Mouse (Mus musculus) small intestine, adult 2 months (tissue): ENCODE measurements at regions not wholly inside any gene's neighbourhood (a gene's known extent, or its start where the extent isn't known, plus 50 kb on each side); places are given as distances from the start of the nearest gene placed in this dataset.

Source experiments
- H3K27ac ChIP-seq: fragments of 200-500 bp; 2 replicates; pipeline ENCODE4 v1.5.1; 2012; ENCODE audit warnings: low read depth, low read length, control low read depth, inconsistent platforms; ENCODE audit not compliant: insufficient read depth
- H3K27me3 ChIP-seq: fragments of 200-500 bp; 2 replicates; pipeline ENCODE4 v1.6.1; 2012; ENCODE audit warnings: mild to moderate bottlenecking, moderate library complexity, low read length, inconsistent platforms; ENCODE audit not compliant: control insufficient read depth, insufficient read depth
- H3K36me3 ChIP-seq: fragments of 200-500 bp; 2 replicates; pipeline ENCODE4 v1.6.1; 2012; ENCODE audit warnings: mild to moderate bottlenecking, low read length, control low read depth, inconsistent platforms; ENCODE audit not compliant: control insufficient read depth, insufficient read depth
- H3K4me1 ChIP-seq: fragments of 200-500 bp; 2 replicates; pipeline ENCODE4 v1.6.1; 2012; ENCODE audit warnings: low read length, inconsistent platforms, mixed read lengths; ENCODE audit not compliant: control insufficient read depth, insufficient read depth, insufficient read length
- H3K4me3 ChIP-seq: fragments of 200-500 bp; 2 replicates; pipeline ENCODE4 v1.5.1; 2012; ENCODE audit warnings: low read depth, mild to moderate bottlenecking, control low read depth, inconsistent platforms, low read length, moderate library complexity
- CTCF ChIP-seq: fragments of 200-500 bp; IDR thresholded peaks from 2 replicates; pipeline ENCODE4 v1.5.1; 2012; ENCODE audit warnings: low read depth, mild to moderate bottlenecking, control low read depth, inconsistent platforms, low read length, moderate library complexity, mixed read lengths; ENCODE audit not compliant: insufficient replicate concordance, insufficient read length; ENCODE audit errors: extremely low read depth
- POLR2A ChIP-seq: fragments of 200-500 bp; IDR thresholded peaks from 2 replicates; pipeline ENCODE4 v1.6.1; 2012; ENCODE audit warnings: low read depth, mild to moderate bottlenecking, control low read depth, inconsistent platforms, low read length, moderate library complexity
- WGBS: fragments of 180-500 bp; shearing (Covaris S2); methylation state at CpG from one replicate; pipeline ENCODE4 v1.1.7; 2018; 5-methylcytosine and 5-hydroxymethylcytosine counted together

DNA sequence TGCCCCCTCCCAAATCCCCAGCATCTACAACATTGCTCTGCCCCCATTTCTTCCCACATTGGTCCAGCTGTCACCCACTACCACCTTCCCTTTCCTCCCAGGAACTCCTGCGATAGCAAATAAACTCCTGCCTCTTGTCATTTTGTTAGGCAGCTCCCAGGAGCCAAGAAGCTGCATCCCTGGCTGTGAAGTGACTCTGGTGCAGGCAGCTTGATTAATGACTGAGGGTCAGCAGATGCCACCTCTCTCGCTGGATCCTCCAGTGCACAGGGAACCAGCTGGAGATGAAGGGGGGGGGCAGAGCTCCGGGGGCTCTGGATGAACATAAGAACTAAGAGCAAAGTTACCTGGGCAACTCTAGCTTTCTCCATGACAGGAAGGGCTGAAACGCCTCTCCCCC, 235.2 kb downstream of the Gm45692 start:
- no peak overlapping the region for H3K4me3 ChIP-seq
- H3K36me3 ChIP-seq, result no peaks in the 10 kb centered on the region
- H3K4me1 ChIP-seq, result no peaks in the 10 kb centered on the region
- H3K27ac ChIP-seq, result no peak overlapping the region
- no peaks in the 10 kb centered on the region for H3K27me3 ChIP-seq
- TF ChIP-seq POLR2A (no peak), CTCF (no peak)
- 57% methylated on average over 4 of the region's 4 CpGs for WGBS

DNA sequence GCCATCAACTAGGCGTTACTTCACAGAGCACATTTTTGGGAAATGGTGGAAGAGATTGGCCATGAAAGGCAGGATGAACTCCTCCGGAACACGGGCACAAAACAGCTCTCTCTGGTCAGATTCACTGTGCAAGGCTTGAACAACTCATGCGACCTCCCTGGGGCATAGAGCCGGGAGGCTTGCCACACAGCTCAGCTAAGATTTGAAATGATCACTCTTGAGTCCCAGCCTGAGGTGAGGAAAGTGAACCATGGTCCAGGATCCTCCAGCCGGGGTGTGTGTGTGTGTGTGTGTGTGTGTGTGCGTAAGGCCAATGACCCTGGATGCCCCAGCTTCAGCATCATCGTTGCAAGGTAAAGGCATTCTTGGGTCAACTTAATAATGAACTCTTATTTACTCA, 237.5 kb downstream of the Gm45692 start:
- TF ChIP-seq POLR2A, result no peak
- TF ChIP-seq CTCF, result no peak
- no peaks in the 10 kb centered on the region for H3K36me3 ChIP-seq
- no peak overlapping the region for H3K4me3 ChIP-seq
- no peak overlapping the region for H3K27ac ChIP-seq
- no peaks in the 10 kb centered on the region for H3K4me1 ChIP-seq
- H3K27me3 ChIP-seq, result no peaks in the 10 kb centered on the region
- WGBS, result 66% methylated on average over 8 of the region's 8 CpGs

DNA sequence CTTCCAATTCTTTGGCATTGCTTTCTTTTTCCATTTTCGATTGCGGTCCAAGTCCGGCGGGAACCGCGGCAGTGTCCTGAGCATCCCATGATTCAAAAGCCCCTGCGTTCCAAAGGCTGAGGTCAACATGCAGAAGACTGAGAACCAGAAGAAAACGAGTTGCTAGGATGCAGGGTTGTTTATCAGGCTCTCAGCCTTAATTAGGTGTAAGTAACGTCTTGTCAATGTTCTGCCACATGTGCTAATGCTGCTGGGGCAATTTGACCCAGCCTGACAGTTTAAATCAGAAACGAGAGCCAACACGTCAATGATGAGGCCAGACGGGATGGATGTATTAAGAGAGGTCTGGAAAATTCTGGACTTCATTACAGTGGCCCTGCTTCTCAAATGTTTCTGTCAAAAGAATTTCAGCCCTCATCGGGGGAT, 239.4 kb downstream of the Gm45692 start:
- WGBS, result 79% methylated on average over 13 of the region's 13 CpGs
- TF ChIP-seq CTCF (no peak), POLR2A (no peak)
- H3K27ac ChIP-seq, result no peak overlapping the region
- H3K4me1 ChIP-seq, result no peaks in the 10 kb centered on the region
- no peak overlapping the region for H3K4me3 ChIP-seq
- no peaks in the 10 kb centered on the region for H3K27me3 ChIP-seq
- H3K36me3 ChIP-seq, result no peaks in the 10 kb centered on the region

DNA sequence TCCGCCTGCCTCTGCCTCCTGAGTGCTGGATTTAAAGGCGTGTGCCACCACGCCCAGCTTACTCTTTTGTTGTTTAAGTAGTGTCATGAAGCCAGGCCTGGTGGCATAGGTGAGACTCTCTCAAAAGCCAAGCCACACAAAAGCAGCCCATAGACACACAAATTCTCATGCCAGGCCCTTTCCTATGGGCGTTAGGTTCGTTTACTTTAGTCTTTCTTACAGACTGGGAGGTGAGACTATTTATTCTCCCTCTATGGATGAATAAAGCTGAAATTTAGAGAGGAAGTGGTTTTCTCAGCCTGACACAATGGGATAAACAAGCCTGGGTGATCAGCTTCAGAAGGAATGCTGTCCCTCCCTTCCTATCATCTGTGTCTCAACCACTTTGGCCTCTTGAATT, 243.0 kb downstream of the Gm45692 start:
- Histone ChIP-seq H3K36me3 (no peaks in the 10 kb centered on the region), H3K27me3 (no peaks in the 10 kb centered on the region), H3K27ac (no peak overlapping the region), H3K4me1 (no peaks in the 10 kb centered on the region), H3K4me3 (no peak overlapping the region)
- TF ChIP-seq POLR2A (no peak), CTCF (no peak)
- WGBS, result 81% methylated on average over 5 of the region's 5 CpGs

DNA sequence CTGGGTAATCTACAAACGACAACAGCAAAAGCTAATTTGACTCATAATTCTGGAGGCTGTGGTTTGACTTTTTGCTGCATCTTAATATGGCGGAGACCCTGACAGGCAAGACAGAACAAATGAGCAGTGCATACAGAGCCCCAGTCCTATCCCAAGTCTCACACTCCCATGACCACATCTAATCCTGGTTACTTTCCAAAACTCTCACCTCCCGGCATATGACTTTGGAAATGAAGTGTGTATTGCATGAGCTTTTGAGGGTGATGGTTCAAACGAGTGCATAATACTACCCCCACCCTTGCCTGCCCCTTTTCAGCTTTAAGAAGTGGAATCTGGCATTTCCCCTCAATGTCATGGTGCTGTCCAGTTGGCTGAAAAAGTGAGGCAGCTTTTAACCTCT, 244.3 kb downstream of the Gm45692 start:
- Histone ChIP-seq H3K4me1 (no peaks in the 10 kb centered on the region), H3K27me3 (no peaks in the 10 kb centered on the region), H3K36me3 (no peaks in the 10 kb centered on the region), H3K4me3 (no peak overlapping the region), H3K27ac (no peak overlapping the region)
- TF ChIP-seq POLR2A (no peak), CTCF (no peak)
- WGBS, result 82% methylated on average over 4 of the region's 4 CpGs

DNA sequence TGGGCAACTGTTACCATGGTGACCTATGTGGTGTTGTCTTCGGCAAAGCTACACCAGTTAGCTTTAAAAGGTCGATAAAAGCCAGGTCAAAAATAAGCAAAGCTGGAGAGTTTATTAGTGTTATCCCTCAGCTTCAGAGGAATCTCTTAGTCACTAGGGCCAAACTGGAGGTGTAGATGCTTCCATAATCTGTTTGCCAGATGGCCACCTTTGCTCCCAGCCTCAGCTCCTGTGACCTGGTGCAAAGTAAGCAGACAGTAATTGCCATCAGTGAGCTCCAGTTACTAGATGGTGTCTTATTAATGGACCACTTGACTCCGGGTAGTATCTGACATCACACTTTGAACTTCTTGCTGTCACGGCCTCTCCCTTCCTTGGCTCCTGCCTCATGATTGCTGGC, 245.3 kb downstream of the Gm45692 start:
- no peak for TF ChIP-seq POLR2A
- 49% methylated on average over 4 of the region's 4 CpGs for WGBS

DNA sequence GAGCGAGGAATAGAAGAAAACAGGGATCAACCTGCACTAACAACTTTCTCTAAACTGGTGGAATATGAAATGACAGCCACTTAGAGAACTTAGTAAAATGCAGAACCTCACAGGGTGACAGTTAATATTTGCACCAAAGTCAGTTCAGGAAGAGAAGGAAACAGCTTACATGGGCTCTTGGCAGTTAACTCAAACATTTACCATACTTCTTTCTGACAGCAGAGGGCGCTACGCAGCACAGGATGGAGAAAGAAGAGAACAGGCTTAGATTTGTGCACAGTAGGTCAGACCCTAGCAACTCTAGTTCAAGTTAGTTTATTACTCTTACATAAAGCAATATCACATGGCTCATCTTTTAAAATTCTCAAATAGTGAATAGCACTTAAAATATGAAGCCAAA, 261.3 kb downstream of the Gm45692 start:
- Histone ChIP-seq H3K27ac (no peak overlapping the region), H3K36me3 (no peaks in the 10 kb centered on the region), H3K4me1 (no peaks in the 10 kb centered on the region), H3K27me3 (no peaks in the 10 kb centered on the region; the same call in 1 of the 2 replicates), H3K4me3 (no peak overlapping the region)
- WGBS, result 33% methylated on average over 3 of the region's 3 CpGs
- TF ChIP-seq POLR2A, result no peak

More for the DNA sequence above, 245.3 kb downstream of the Gm45692 start:
- Histone ChIP-seq H3K36me3 (no peaks in the 10 kb centered on the region), H3K27ac (no peak overlapping the region), H3K4me3 (no peak overlapping the region), H3K4me1 (no peaks in the 10 kb centered on the region), H3K27me3 (no peaks in the 10 kb centered on the region)

DNA sequence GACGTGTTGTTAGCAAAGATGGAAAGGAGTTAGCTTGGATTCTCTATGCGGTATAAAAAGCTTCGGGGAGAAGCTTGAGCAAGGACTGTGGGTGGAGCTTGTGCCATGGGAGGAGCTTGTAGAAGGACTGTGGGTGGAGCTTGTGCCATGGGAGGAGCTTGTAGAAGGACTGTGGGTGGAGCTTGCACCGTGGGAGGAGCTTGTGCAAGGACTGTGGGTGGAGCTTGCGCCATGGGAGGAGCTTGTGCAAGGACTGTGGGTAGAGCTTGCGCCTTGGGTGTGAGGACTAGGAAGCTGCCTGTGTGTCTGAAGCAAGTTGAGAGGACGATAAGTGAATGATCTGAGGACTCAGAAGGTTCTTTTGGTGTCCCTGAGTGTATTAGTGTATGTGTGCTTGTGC, 263.1 kb downstream of the Gm45692 start:
- no peaks in the 10 kb centered on the region for H3K4me1 ChIP-seq
- H3K27me3 ChIP-seq, result no peaks in the 10 kb centered on the region; the same call in 1 of the 2 replicates
- H3K27ac ChIP-seq, result no peak overlapping the region
- 87% methylated on average over 7 of the region's 7 CpGs for WGBS
- TF ChIP-seq CTCF, result no peak
- TF ChIP-seq POLR2A, result no peak
- H3K4me3 ChIP-seq, result no peak overlapping the region
- no peaks in the 10 kb centered on the region for H3K36me3 ChIP-seq
